Mouse (Mus musculus) MEL (cell line): ENCODE measurements around the gene Angptl2. TPM values are rescaled to one million over a fixed set of nuclear protein-coding genes. Genes with fewer than 3 reads are reported as not detected.

Experiments
- DNase-seq: peaks from one replicate; pipeline ENCODE4 v3.0.0; 2011; ENCODE audit warnings: low read depth, low spot score
- H3K27ac ChIP-seq: 2 replicates; pipeline ENCODE4 v1.5.1; 2012; ENCODE audit warnings: low read depth, mild to moderate bottlenecking, control low read depth, low read length, moderate library complexity; ENCODE audit not compliant: control insufficient read depth
- H3K27me3 ChIP-seq, 2 experiments: fragments of 150-350 bp in 1 of 2; sonication (generic) in 1 of 2; 2 replicates each; pipeline ENCODE4 v1.6.1; 2012; ENCODE audit warnings: low read length in 2 of 2, mild to moderate bottlenecking in 2 of 2, improper control_type of control experiment in 1 of 2, moderate library complexity in 1 of 2; ENCODE audit not compliant: insufficient read depth in 2 of 2, control insufficient read depth in 1 of 2
- H3K36me3 ChIP-seq, 2 experiments: 2 replicates each; pipeline ENCODE4 v1.6.1; 2012 to 2014; ENCODE audit warnings: low read length in 2 of 2, improper control_type of control experiment in 1 of 2, inconsistent platforms in 1 of 2, mild to moderate bottlenecking in 1 of 2; ENCODE audit not compliant: insufficient read depth in 2 of 2, control insufficient read depth in 1 of 2
- H3K4me1 ChIP-seq, 2 experiments: fragments of 150-350 bp in 1 of 2; sonication (generic) in 1 of 2; 2 replicates each; pipeline ENCODE4 v1.6.1; 2012; ENCODE audit warnings: low read length in 2 of 2, improper control_type of control experiment in 1 of 2, mild to moderate bottlenecking in 1 of 2; ENCODE audit not compliant: insufficient read depth in 2 of 2, control insufficient read depth in 1 of 2
- H3K4me3 ChIP-seq, 2 experiments: fragments of 150-350 bp in 1 of 2; sonication (generic) in 1 of 2; 2 replicates each; pipeline ENCODE4 v1.5.1; 2012; ENCODE audit warnings: low read depth in 2 of 2, low read length in 2 of 2, mild to moderate bottlenecking in 2 of 2, moderate library complexity in 2 of 2, control low read depth in 1 of 2, improper control_type of control experiment in 1 of 2; ENCODE audit not compliant: control insufficient read depth in 1 of 2, insufficient read depth in 1 of 2
- H3K79me2 ChIP-seq: 2 replicates; pipeline ENCODE4 v1.6.1; 2012; ENCODE audit warnings: mild to moderate bottlenecking, low read length, moderate library complexity; ENCODE audit not compliant: control insufficient read depth, poor library complexity, insufficient read depth
- H3K9ac ChIP-seq: 2 replicates; pipeline ENCODE4 v1.6.1; 2012; ENCODE audit warnings: low read depth, mild to moderate bottlenecking, control low read depth, low read length, moderate library complexity; ENCODE audit not compliant: control insufficient read depth, poor library complexity, severe bottlenecking
- H3K9me3 ChIP-seq: fragments of 150-350 bp; sonication (generic); replicated peaks from 2 replicates; pipeline ENCODE4 v1.6.1; 2012; ENCODE audit warnings: mild to moderate bottlenecking, low read length, improper control_type of control experiment, moderate library complexity; ENCODE audit not compliant: insufficient read depth
- CHD2 ChIP-seq: IDR thresholded peaks from 2 replicates; pipeline ENCODE4 v1.6.1; 2011; ENCODE audit warnings: low read length, improper control_type of control experiment
- E2F4 ChIP-seq: IDR thresholded peaks from 2 replicates; pipeline ENCODE4 v1.6.1; 2011; ENCODE audit warnings: low read depth, low read length, improper control_type of control experiment, borderline replicate concordance
- GABPA ChIP-seq: IDR thresholded peaks from 2 replicates; pipeline ENCODE4 v1.6.1; 2012; ENCODE audit warnings: low read depth, mild to moderate bottlenecking, inconsistent platforms, low read length, improper control_type of control experiment, moderate library complexity
- GATA1 ChIP-seq: IDR thresholded peaks from 2 replicates; pipeline ENCODE4 v1.6.1; 2011; ENCODE audit warnings: low read depth, low read length, improper control_type of control experiment
- KAT2A ChIP-seq: conservative IDR thresholded peaks from 2 replicates; pipeline ENCODE4 v1.6.1; 2012; ENCODE audit warnings: low read depth, low read length, improper control_type of control experiment, inconsistent platforms
- MAZ ChIP-seq: IDR thresholded peaks from 2 replicates; pipeline ENCODE4 v1.6.1; 2012; ENCODE audit warnings: low read depth, mild to moderate bottlenecking, inconsistent platforms, low read length, improper control_type of control experiment
- MYB ChIP-seq: IDR thresholded peaks from 2 replicates; pipeline ENCODE4 v1.6.1; 2011; ENCODE audit warnings: mild to moderate bottlenecking, low read depth, low read length, improper control_type of control experiment
- NRF1 ChIP-seq: IDR thresholded peaks from 2 replicates; pipeline ENCODE4 v1.6.1; 2014; ENCODE audit warnings: low read depth, mild to moderate bottlenecking, inconsistent platforms, low read length, improper control_type of control experiment, moderate library complexity; ENCODE audit not compliant: poor library complexity, insufficient read depth, severe bottlenecking
- RAD21 ChIP-seq: IDR thresholded peaks from 2 replicates; pipeline ENCODE4 v1.6.1; 2011; ENCODE audit warnings: mild to moderate bottlenecking, low read depth, low read length, improper control_type of control experiment
- RCOR1 ChIP-seq: IDR thresholded peaks from 2 replicates; pipeline ENCODE4 v1.6.1; 2012; ENCODE audit warnings: low read depth, mild to moderate bottlenecking, inconsistent platforms, low read length, improper control_type of control experiment
- SIN3A ChIP-seq: IDR thresholded peaks from 2 replicates; pipeline ENCODE4 v1.6.1; 2012; ENCODE audit warnings: low read length, improper control_type of control experiment, inconsistent platforms
- SMC3 ChIP-seq: IDR thresholded peaks from 2 replicates; pipeline ENCODE4 v1.6.1; 2011; ENCODE audit warnings: low read depth, low read length, improper control_type of control experiment
- TBP ChIP-seq: IDR thresholded peaks from 2 replicates; pipeline ENCODE4 v1.8.0; 2011; ENCODE audit warnings: low read depth, low read length, improper control_type of control experiment
- TCF12 ChIP-seq: IDR thresholded peaks from 2 replicates; pipeline ENCODE4 v1.6.1; 2014; ENCODE audit warnings: low read depth, mild to moderate bottlenecking, inconsistent platforms, low read length, improper control_type of control experiment, moderate library complexity
- UBTF ChIP-seq: IDR thresholded peaks from 2 replicates; pipeline ENCODE4 v1.6.1; 2012; ENCODE audit warnings: low read depth, mild to moderate bottlenecking, inconsistent platforms, low read length, improper control_type of control experiment, moderate library complexity, borderline replicate concordance; ENCODE audit not compliant: insufficient read depth
- USF1 ChIP-seq: IDR thresholded peaks from 2 replicates; pipeline ENCODE4 v1.6.1; 2014; ENCODE audit warnings: low read depth, mild to moderate bottlenecking, inconsistent platforms, low read length, improper control_type of control experiment, moderate library complexity
- ZKSCAN1 ChIP-seq: IDR thresholded peaks from 2 replicates; pipeline ENCODE4 v1.6.1; 2012; ENCODE audit warnings: low read depth, mild to moderate bottlenecking, inconsistent platforms, low read length, improper control_type of control experiment, moderate library complexity
- ZNF384 ChIP-seq: IDR thresholded peaks from 2 replicates; pipeline ENCODE4 v1.6.1; 2012; ENCODE audit warnings: low read depth, mild to moderate bottlenecking, inconsistent platforms, low read length, improper control_type of control experiment
- polyA plus RNA-seq, 2 experiments: library from polyadenylated mRNA; stranded (reverse) in 1 of 2; unstranded in 1 of 2; fragments of >175 nt in 1 of 2; fragments of >200 nt in 1 of 2; gene quantifications; 2 replicates each; pipeline versions ENCODE4 v1.2.1 to v1.2.4; 2012; ENCODE audit warnings: low replicate concordance in 2 of 2, low read depth in 1 of 2; ENCODE audit not compliant: insufficient read length in 2 of 2, insufficient read depth in 1 of 2, missing spikeins in 1 of 2
- total RNA-seq: library from RNA; depleted of rRNA; stranded (reverse); fragments of 300-350 nt; gene quantifications from 2 replicates; pipeline ENCODE4 v1.2.3, GENCODE M21; 2012

Gene Angptl2
- total and polyA plus RNA-seq, 3 experiments, result 0.08 TPM; not detected in 2

GRCm38 (mm10) chr2:33272665-33273439, 57.0 kb downstream of the Angptl2 start:
- Histone ChIP-seq H3K4me1 (no peaks in the 10 kb centered on the region), H3K9ac (no peak overlapping the region), H3K27ac (no peak overlapping the region), H3K79me2 (no peaks in the 10 kb centered on the region), H3K4me3 (no peak overlapping the region), H3K9me3 (no peaks in the 10 kb centered on the region), H3K27me3 (no peaks in the 10 kb centered on the region), H3K36me3 (no peaks in the 10 kb centered on the region)
- no peak for DNase-seq
- TF ChIP-seq ZNF384 (no peak), TCF12 (no peak), ZKSCAN1 (no peak), SIN3A (no peak), UBTF (no peak), SMC3 (no peak), KAT2A (no peak), E2F4 (no peak), GATA1 (no peak), RAD21 (no peak), NRF1 (no peak), TBP (no peak), CHD2 (no peak)

- DNase-seq, result no peak
- no peaks in the 10 kb centered on the region for H3K9me3 ChIP-seq
- no peak overlapping the region for H3K27ac ChIP-seq
- no peak overlapping the region for H3K4me3 ChIP-seq
- H3K9ac ChIP-seq, result no peak overlapping the region
- no peaks in the 10 kb centered on the region for H3K36me3 ChIP-seq
- TF ChIP-seq MYB (no peak), ZKSCAN1 (no peak), USF1 (no peak), MAZ (no peak), SIN3A (no peak), GABPA (no peak), RCOR1 (no peak)
- no peaks in the 10 kb centered on the region for H3K27me3 ChIP-seq
- no peaks in the 10 kb centered on the region for H3K4me1 ChIP-seq
- no peaks in the 10 kb centered on the region for H3K79me2 ChIP-seq
Observed at GRCm38 (mm10) chr2:33274719-33275490, 59.0 kb downstream of the Angptl2 start.
